Mouse (Mus musculus): ENCODE measurements at regions not wholly inside any gene's neighbourhood (a gene's known extent, or its start where the extent isn't known, plus 50 kb on each side); places are given as distances from the start of the nearest gene placed in this dataset.

DNA sequence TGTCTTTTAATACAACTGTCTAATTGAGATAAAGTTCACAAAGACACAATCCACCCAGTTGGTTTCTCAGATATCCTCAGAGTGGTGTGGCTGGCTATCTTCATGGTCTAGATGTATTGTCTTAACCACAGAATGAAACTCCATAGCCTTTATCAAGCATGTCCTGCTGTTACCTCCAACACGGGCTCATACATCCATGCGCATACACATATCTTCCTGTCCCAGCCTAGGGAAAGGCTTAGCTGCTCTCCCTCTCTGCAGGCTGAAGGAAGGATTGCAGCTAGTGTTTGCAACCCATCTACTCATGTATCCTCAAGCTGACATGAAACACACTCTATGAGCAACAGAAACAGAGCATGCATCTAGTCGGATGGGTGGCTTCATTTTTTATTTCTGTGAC lies 517.2 kb upstream of the Mgmt start:
- Histone ChIP-seq H3K4me2 (ENCODE audit: low read depth) (no peak overlapping the region), H3K27me3 (ENCODE audit: control insufficient read depth, insufficient read depth, insufficient read length) (no peaks in the 10 kb centered on the region), H3K36me3 (ENCODE audit: control insufficient read depth, insufficient read depth) (no peaks in the 10 kb centered on the region), H3K4me3 (no peak overlapping the region), H3K79me2 (ENCODE audit: control insufficient read depth, insufficient read depth) (no peaks in the 10 kb centered on the region), H3ac (ENCODE audit: control insufficient read depth, insufficient read length) (no peak overlapping the region)
- TF ChIP-seq REST (IDR thresholded peaks at IDR 0.05; ENCODE audit: insufficient read depth, insufficient read length) (no peak), SRF (IDR thresholded peaks at IDR 0.05; ENCODE audit: control insufficient read depth, insufficient read length, low read depth) (no peak), POLR2A (IDR thresholded peaks at IDR 0.05; ENCODE audit: insufficient read length, low read depth) (no peak), MYOG (IDR thresholded peaks at IDR 0.05; ENCODE audit: control insufficient read depth in 1 of 3, insufficient read depth in 1 of 3, insufficient read length in 2 of 3, low read depth in 2 of 3) (no peak), CEBPB (IDR thresholded peaks at IDR 0.05; ENCODE audit: insufficient read depth, poor library complexity, severe bottlenecking) (no peak), MAX (IDR thresholded peaks at IDR 0.05; ENCODE audit: low read depth) (no peak), USF1 (IDR thresholded peaks at IDR 0.05; ENCODE audit: low read depth) (no peak), E2F4 (IDR thresholded peaks at IDR 0.05; ENCODE audit: insufficient read depth) (no peak), TCF3 (IDR thresholded peaks at IDR 0.05; ENCODE audit: insufficient read length, low read depth) (no peak), TCF12 (IDR thresholded peaks at IDR 0.05; ENCODE audit: insufficient read depth, poor library complexity, severe bottlenecking) (no peak), POLR2AphosphoS2 (IDR thresholded peaks at IDR 0.05; ENCODE audit: insufficient read length, low read depth) (no peak), MYOD1 (IDR thresholded peaks at IDR 0.05; ENCODE audit: control insufficient read depth in 1 of 3, insufficient read length in 2 of 3, low read depth in 2 of 3) (no peak)

DNA sequence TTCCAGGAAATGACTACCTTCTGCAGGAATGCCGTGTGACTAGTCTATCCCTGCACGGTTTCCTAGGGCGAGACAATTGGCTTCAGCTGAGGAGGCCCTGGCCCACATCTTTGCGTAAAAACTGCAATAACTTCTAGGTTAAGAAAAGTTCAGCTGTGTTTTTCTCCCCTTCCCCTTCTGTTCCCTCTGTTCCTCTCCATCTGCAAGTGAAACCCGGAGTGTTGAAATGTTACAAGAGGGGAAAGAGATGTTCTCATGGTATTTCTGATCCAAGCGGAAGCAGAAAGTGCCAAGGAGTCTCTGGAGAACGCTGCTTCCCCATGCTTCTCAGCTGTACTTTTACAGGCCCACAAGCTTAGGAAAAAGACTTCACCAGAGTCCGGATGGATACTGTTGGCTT lies 516.7 kb upstream of the Mgmt start:
- Histone ChIP-seq H3K27me3 (ENCODE audit: control insufficient read depth, insufficient read depth, insufficient read length) (no peaks in the 10 kb centered on the region), H3K79me2 (ENCODE audit: control insufficient read depth, insufficient read depth) (no peaks in the 10 kb centered on the region), H3K4me3 (no peak overlapping the region), H3K36me3 (ENCODE audit: control insufficient read depth, insufficient read depth) (no peaks in the 10 kb centered on the region), H3ac (ENCODE audit: control insufficient read depth, insufficient read length) (no peak overlapping the region), H3K4me2 (ENCODE audit: low read depth) (no peak overlapping the region)
- no peak for TF ChIP-seq POLR2A (IDR thresholded peaks at IDR 0.05; ENCODE audit: insufficient read length, low read depth)
- TF ChIP-seq SRF (IDR thresholded peaks at IDR 0.05; ENCODE audit: control insufficient read depth, insufficient read length, low read depth): no peak
- TF ChIP-seq TCF12 (IDR thresholded peaks at IDR 0.05; ENCODE audit: insufficient read depth, poor library complexity, severe bottlenecking): no peak
- no peak for TF ChIP-seq MYOD1 (IDR thresholded peaks at IDR 0.05; ENCODE audit: control insufficient read depth in 1 of 3, insufficient read length in 2 of 3, low read depth in 2 of 3)
- TF ChIP-seq POLR2AphosphoS2 (IDR thresholded peaks at IDR 0.05; ENCODE audit: insufficient read length, low read depth): no peak
- no peak for TF ChIP-seq USF1 (IDR thresholded peaks at IDR 0.05; ENCODE audit: low read depth)
- no peak for TF ChIP-seq TCF3 (IDR thresholded peaks at IDR 0.05; ENCODE audit: insufficient read length, low read depth)
- TF ChIP-seq MAX (IDR thresholded peaks at IDR 0.05; ENCODE audit: low read depth): no peak
- no peak for TF ChIP-seq REST (IDR thresholded peaks at IDR 0.05; ENCODE audit: insufficient read depth, insufficient read length)
- no peak for TF ChIP-seq MYOG (IDR thresholded peaks at IDR 0.05; ENCODE audit: control insufficient read depth in 1 of 3, insufficient read depth in 1 of 3, insufficient read length in 2 of 3, low read depth in 2 of 3)
- TF ChIP-seq CEBPB (IDR thresholded peaks at IDR 0.05; ENCODE audit: insufficient read depth, poor library complexity, severe bottlenecking): no peak
- TF ChIP-seq E2F4 (IDR thresholded peaks at IDR 0.05; ENCODE audit: insufficient read depth): no peak

DNA sequence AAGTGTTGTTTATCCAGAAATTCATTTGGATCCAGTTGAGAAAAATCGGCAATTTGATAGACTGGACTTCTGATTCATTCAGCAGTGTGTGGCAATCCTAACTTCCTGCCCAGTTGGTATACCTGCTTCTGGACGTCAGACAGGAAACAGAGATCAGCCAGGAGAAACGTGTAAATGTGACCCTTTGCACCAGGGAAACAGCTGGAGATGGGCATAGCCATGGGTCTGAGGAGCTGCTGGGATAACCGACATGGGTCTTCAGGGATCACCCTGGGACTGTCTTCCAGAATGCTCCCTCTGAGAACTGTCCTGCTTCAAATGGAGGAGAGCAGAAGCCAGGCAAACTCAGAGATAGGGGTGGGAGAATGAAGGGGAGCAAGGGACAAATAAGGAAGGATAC lies 516.1 kb upstream of the Mgmt start:
- Histone ChIP-seq H3K27me3 (ENCODE audit: control insufficient read depth, insufficient read depth, insufficient read length) (no peaks in the 10 kb centered on the region), H3K36me3 (ENCODE audit: control insufficient read depth, insufficient read depth) (no peaks in the 10 kb centered on the region), H3K79me2 (ENCODE audit: control insufficient read depth, insufficient read depth) (no peaks in the 10 kb centered on the region), H3ac (ENCODE audit: control insufficient read depth, insufficient read length) (no peak overlapping the region), H3K4me3 (no peak overlapping the region), H3K4me2 (ENCODE audit: low read depth) (no peak overlapping the region)
- TF ChIP-seq MYOG (IDR thresholded peaks at IDR 0.05; ENCODE audit: control insufficient read depth in 1 of 3, insufficient read depth in 1 of 3, insufficient read length in 2 of 3, low read depth in 2 of 3) (no peak), REST (IDR thresholded peaks at IDR 0.05; ENCODE audit: insufficient read depth, insufficient read length) (no peak)

DNA sequence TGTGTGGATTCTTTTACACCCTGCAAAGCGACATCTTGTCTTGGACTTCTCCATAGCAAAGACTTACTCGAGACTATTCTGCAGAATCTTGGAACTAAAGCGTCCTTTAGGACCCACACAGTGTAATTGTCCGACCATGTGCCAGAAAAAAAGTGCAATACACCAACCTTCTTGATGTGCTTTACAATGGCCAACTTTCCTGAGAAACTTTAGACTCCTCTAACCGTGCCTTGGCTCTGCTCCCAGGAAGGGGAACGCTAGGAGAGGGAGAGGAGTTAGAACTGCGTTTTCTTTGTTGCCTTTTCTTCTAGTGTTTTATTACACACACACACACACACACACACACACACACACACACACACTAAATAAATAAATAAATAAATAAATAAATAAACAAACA lies 515.1 kb upstream of the Mgmt start:
- Histone ChIP-seq H3K27me3 (ENCODE audit: control insufficient read depth, insufficient read depth, insufficient read length) (no peaks in the 10 kb centered on the region), H3K4me2 (ENCODE audit: low read depth) (no peak overlapping the region), H3K36me3 (ENCODE audit: control insufficient read depth, insufficient read depth) (no peaks in the 10 kb centered on the region)

DNA sequence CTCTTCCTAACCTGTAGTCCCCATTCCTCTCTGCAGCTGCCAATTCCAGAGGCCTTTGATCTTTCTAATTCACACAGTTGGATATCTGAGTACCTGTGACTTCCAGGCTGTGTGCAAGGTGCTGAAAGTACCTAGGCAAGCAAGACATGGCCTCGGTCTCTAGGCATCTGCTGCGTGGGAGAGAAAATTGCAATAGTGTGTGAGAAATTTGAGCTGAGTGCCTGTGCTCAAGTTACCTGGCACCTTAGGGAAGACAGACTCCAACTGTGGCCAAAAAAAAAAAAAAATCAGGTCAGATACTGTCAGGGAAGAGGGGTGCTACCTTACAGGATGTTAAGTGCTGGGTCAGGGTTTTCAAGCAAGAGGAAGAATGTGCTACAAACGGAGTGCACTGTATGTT lies 514.7 kb upstream of the Mgmt start:
- Histone ChIP-seq H3K27me3 (ENCODE audit: control insufficient read depth, insufficient read depth, insufficient read length) (no peaks in the 10 kb centered on the region), H3K4me2 (ENCODE audit: low read depth) (no peak overlapping the region), H3K4me3 (no peak overlapping the region), H3K79me2 (ENCODE audit: control insufficient read depth, insufficient read depth) (no peaks in the 10 kb centered on the region), H3ac (ENCODE audit: control insufficient read depth, insufficient read length) (no peak overlapping the region), H3K36me3 (ENCODE audit: control insufficient read depth, insufficient read depth) (no peaks in the 10 kb centered on the region)
- no peak for TF ChIP-seq MYOD1 (IDR thresholded peaks at IDR 0.05; ENCODE audit: control insufficient read depth in 1 of 3, insufficient read length in 2 of 3, low read depth in 2 of 3)

More for the DNA sequence above, 515.1 kb upstream of the Mgmt start:
- no peak overlapping the region for H3K4me3 ChIP-seq
- TF ChIP-seq E2F4 (IDR thresholded peaks at IDR 0.05; ENCODE audit: insufficient read depth) (no peak), CEBPB (IDR thresholded peaks at IDR 0.05; ENCODE audit: insufficient read depth, poor library complexity, severe bottlenecking) (no peak), TCF12 (IDR thresholded peaks at IDR 0.05; ENCODE audit: insufficient read depth, poor library complexity, severe bottlenecking) (no peak)
- H3K79me2 ChIP-seq (ENCODE audit: control insufficient read depth, insufficient read depth): no peaks in the 10 kb centered on the region
- H3ac ChIP-seq (ENCODE audit: control insufficient read depth, insufficient read length): no peak overlapping the region

DNA sequence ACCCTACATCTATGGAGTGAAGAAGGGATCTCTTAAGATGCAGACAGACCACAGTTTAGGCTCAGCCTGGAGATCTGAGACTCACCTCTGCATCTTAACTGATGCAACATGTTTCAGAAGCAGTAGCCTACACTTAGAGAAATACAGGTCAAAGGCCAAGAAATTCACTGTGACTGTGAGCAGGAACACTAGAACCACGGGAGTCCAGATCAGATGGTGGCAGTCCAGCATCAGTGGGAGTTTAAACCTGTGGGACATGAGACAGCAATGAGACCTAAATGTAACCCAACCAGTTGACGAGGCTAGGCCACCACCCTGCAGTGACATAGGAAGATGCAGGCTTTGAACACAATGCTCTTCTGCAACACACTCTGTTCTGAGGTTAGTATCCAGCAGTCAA lies 511.1 kb upstream of the Mgmt start:
- H3K36me3 ChIP-seq (ENCODE audit: control insufficient read depth, insufficient read depth): no peaks in the 10 kb centered on the region
- H3K4me3 ChIP-seq: no peak overlapping the region
- H3K4me2 ChIP-seq (ENCODE audit: low read depth): no peak overlapping the region
- no peaks in the 10 kb centered on the region for H3K79me2 ChIP-seq (ENCODE audit: control insufficient read depth, insufficient read depth)
- TF ChIP-seq TCF12 (IDR thresholded peaks at IDR 0.05; ENCODE audit: insufficient read depth, poor library complexity, severe bottlenecking) (no peak), POLR2AphosphoS2 (IDR thresholded peaks at IDR 0.05; ENCODE audit: insufficient read length, low read depth) (no peak), USF1 (IDR thresholded peaks at IDR 0.05; ENCODE audit: low read depth) (no peak), E2F4 (IDR thresholded peaks at IDR 0.05; ENCODE audit: insufficient read depth) (no peak), MYOD1 (IDR thresholded peaks at IDR 0.05; ENCODE audit: control insufficient read depth in 1 of 3, insufficient read length in 2 of 3, low read depth in 2 of 3) (no peak), TCF3 (IDR thresholded peaks at IDR 0.05; ENCODE audit: insufficient read length, low read depth) (no peak), MAX (IDR thresholded peaks at IDR 0.05; ENCODE audit: low read depth) (no peak), REST (IDR thresholded peaks at IDR 0.05; ENCODE audit: insufficient read depth, insufficient read length) (no peak), CEBPB (IDR thresholded peaks at IDR 0.05; ENCODE audit: insufficient read depth, poor library complexity, severe bottlenecking) (no peak), POLR2A (IDR thresholded peaks at IDR 0.05; ENCODE audit: insufficient read length, low read depth) (no peak), SRF (IDR thresholded peaks at IDR 0.05; ENCODE audit: control insufficient read depth, insufficient read length, low read depth) (no peak), MYOG (IDR thresholded peaks at IDR 0.05; ENCODE audit: control insufficient read depth in 1 of 3, insufficient read depth in 1 of 3, insufficient read length in 2 of 3, low read depth in 2 of 3) (no peak)
- H3ac ChIP-seq (ENCODE audit: control insufficient read depth, insufficient read length): no peak overlapping the region
- no peaks in the 10 kb centered on the region for H3K27me3 ChIP-seq (ENCODE audit: control insufficient read depth, insufficient read depth, insufficient read length)

Measured in myocyte (in vitro differentiated cells).